Mouse (Mus musculus) A20 (cell line): ENCODE measurements at regions not wholly inside any gene's neighbourhood (a gene's known extent, or its start where the extent isn't known, plus 50 kb on each side); places are given as distances from the start of the nearest gene placed in this dataset.

Source experiments
- DNase-seq: peaks from one replicate; pipeline ENCODE4 v3.0.0-alpha.2; 2011; ENCODE audit warnings: low read depth, low spot score

GRCm38 (mm10) chr11:19456577-19456976 is 437.8 kb upstream of the Meis1 start:
- no peak for DNase-seq

DNA sequence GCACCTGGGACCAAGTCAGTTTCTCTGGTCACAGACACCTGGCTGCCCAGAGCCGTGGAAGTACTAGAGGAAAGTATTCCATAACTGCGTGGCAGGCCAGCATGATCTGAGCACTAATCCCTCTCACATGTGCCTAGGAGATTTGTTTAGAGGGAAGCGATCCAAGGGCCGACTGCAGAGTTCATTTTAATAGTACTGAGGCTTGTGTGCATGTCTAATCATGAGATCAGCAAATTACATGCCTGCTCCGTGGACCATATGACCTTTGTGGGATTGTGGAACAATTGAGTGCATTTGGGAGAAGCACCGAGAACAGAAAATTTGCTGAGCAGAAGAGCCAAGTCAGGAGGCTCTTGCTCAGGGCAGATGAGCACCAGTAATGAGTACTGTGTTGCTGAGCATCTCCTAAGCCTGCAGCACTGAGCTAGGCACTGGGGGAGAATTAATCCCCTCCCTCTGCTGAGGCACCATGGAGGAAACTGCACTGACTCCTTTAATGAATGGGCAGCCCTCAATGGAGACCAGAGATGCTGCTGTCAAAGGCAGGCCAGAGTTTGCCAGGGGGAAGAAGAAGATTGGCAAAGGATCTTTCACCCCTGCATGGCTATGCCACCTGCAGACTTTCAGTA is 445.1 kb upstream of the Meis1 start:
- DNase-seq: no peak

GRCm38 (mm10) chr11:19468373-19468772 is 449.6 kb upstream of the Meis1 start:
- no peak for DNase-seq

DNA sequence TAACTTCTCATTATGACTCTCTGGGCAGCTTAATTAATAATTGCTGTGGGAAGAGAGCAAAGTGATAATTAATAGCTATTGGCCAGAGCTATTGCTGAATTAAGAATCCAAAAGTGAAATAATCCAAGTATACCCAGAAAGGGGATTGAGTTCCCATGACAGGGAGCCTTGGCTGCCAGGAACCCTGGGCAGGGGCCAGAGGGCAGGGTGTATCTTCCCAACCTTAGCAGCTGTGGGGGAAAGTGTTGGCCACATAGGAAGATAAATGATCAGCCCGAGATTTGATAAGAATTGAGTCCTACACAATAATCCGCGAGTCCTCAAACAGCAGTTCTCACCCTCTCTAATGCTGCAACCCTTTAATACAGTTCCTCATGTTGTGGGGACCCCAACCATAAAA is 450.0 kb upstream of the Meis1 start:
- no peak for DNase-seq

- DNase-seq: no peak
Observed at GRCm38 (mm10) chr11:19470648-19471341, 452.0 kb upstream of the Meis1 start.

- no peak for DNase-seq
Observed at GRCm38 (mm10) chr11:19475068-19475786, 448.9 kb upstream of the Spred2 start.

GRCm38 (mm10) chr11:19493089-19493756 is 431.0 kb upstream of the Spred2 start:
- DNase-seq: no peak

GRCm38 (mm10) chr11:19521721-19522120 is 402.5 kb upstream of the Spred2 start:
- DNase-seq: no peak

DNA sequence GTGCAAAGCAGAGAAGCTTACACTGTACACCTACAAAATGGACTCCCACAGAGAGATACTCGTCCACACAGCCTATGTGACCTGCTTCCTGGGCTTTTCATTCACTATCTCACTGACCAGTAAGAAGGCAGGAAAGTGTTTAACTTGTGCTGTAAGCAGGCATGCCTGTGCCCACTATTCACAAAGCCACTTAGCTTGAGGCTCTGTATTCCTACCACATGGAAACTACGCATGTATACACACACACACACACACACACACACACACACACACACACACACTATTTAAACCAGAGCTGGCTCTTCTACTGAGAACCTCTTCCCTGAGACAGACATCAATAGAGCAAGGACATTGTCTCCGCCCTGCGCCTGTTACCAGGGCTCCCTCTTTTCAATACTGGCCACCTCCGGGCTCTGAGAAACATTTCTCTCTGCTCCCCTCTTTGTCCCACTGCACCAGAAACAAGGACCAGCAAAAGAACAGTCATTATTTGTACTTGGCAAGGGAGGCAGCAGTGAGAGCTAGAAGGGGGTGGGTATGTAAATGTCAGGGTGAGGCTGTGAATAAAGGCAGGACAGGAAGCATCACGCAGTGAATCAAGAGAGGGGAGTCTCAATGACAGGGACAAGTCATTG is 400.2 kb upstream of the Spred2 start:
- DNase-seq: no peak

DNA sequence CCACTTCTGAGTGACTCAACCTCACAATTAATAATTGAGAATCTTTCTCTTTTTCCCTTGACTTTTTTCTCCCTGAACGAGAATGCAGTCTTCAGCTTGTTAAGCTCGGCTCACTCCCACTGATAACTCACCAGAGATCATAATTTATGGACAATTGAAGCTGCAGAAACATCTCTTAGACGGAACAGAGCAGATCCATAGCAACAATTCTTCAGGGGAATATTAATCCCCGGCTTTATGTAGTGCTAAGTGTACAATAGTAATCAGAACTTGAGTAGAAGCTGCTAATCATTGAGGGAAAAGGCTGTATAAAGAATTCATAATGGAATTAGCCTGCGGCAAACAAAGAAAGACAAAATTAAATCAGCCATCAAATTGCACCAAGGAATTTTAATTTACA is 395.0 kb upstream of the Spred2 start:
- no peak for DNase-seq

DNA sequence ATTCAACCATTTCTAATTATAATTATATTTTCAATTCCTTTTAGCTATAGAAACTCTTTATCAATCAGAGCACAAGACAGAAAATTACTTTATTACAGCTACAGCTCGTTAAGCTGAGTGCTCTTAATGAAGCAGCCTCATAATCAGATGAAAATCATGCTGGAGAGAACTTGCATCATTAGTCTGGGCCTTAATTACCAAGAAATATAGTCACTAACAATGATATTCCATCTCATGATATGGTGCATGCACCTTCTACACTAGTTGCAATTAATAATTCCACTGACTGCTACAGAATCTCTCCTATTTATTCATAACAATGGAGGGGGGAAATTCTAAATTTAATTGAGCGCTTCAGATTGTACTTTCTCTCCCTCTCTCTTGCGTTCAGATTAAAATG is 393.5 kb upstream of the Spred2 start:
- no peak for DNase-seq

DNA sequence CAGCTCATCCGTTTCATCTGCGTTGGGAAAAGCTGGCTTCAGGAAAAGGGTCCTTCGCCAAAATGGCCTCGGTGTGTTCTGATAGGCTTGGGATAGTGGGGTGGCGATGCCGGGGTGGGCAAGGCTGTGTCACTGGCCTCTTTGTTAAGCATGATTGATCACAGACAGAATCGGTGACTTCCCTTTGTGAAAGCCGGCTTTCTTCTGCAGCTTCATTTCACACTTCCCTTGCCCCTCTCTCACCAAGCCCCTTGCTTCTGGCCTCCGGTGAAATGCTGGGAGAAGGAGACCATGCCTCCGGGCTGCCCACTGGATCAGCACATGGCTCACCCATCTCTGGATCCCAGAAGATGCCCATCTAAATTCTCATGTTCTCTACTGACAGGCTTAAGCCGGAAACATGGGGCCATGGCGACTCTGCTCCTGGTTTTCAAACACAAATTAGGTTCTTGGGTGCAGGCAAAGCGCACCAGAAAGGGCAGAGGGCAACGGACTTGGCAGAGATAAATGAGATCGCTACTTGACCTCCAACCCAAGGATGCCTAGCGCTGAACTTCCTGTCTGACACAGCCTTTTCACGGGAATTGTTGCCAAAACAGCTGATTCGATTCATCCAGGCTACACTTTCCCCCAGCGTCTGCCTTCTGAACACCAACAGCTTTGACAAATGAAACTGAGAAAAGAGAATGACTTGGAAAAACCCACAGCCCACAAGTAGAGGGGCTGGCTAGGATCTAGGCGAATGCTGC is 392.7 kb upstream of the Spred2 start:
- no peak for DNase-seq

- no peak for DNase-seq
Observed at GRCm38 (mm10) chr11:19532867-19533266, 391.3 kb upstream of the Spred2 start.

- DNase-seq: no peak
Observed at GRCm38 (mm10) chr11:19533701-19534100, 390.5 kb upstream of the Spred2 start.

GRCm38 (mm10) chr11:19535215-19535614 is 389.0 kb upstream of the Spred2 start:
- no peak for DNase-seq

- DNase-seq: no peak
Observed at GRCm38 (mm10) chr11:19546226-19546625, 377.9 kb upstream of the Spred2 start.

DNA sequence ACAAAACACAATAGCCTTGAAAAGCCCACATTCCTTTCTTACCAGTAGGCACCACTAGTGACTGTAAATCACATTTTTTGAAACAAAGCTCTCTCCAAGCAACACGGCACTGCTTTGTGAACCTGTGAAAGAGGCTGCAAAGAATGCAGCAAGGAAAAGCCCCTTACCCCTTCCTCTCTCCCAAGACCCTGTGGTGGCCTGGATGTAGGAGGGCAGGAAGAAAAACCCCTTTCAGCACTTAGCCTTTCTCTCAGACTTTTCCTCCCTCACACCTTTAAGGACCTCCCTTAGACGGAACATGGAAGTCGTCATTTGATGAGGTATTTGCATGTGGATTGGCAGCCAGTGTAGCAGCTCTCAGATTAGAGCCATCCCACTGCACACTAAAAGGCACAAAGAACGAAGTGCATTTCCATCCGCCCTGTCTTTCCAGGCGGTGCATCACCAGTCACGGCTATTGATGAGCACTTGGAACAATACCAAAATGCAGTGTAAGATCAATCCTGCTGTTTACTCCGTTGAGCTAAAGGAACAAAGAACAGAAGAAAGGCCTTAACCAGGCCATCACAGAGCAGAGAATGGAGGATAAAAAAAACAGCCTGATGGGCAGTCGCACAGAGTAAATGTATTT is 369.7 kb upstream of the Spred2 start:
- DNase-seq: no peak

DNA sequence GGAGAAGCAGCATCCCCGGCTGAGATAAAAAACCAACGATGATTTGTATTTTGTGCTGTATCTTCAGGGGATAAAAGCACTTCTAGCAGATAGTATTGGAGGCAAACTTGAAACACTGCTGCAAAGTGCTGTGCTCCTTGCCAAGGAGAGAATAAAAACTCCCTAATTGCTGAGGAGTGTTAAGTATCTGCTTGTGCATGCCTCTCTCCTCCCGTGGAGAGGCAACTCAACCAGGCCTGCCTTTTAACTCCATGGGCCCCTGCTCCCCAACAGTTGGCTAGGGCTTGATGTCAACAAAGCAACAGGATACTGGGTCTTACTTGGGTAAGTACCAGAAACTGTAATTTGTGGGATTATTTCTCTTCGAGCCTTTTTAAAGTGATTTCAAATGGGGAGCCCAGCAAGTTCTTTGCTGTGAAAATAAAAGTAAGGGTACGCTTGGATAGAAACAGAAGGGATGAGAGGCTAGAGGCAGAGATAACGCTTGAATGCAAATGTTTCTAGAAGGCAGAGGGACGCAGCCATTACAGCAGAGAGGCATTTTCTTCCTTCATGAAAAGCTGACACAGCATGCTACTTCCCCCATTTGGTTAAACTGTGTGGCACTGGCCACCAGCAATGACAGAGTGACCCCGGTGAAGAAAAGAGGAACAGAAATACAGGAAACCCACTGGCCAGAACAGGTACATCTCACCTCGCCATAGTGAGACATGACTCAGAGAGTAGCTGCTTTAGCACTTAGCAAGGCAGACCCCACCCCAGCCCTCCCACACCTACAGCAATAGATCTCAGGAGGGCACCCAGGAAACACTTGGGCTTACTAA is 369.0 kb upstream of the Spred2 start:
- no peak for DNase-seq

DNA sequence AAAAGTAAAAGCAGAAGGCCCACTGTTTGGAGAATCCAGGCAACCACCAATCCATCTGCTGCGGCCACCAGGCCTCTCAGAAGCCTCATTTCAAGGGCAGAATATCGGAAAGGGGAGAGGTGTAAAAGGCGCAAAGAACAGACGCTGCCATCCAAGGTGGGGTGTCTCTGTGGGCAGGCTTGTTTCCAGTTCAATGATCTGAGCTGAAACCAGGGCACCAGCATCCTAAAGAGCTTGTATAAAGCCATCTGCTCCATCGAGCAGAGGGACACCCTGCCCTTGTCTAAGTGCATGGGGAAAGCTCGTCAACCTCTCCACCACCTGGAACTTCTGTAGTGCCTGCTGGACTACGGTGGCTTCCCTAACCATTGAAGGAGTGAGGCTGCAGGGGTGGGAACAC is 363.7 kb upstream of the Spred2 start:
- DNase-seq: no peak

DNA sequence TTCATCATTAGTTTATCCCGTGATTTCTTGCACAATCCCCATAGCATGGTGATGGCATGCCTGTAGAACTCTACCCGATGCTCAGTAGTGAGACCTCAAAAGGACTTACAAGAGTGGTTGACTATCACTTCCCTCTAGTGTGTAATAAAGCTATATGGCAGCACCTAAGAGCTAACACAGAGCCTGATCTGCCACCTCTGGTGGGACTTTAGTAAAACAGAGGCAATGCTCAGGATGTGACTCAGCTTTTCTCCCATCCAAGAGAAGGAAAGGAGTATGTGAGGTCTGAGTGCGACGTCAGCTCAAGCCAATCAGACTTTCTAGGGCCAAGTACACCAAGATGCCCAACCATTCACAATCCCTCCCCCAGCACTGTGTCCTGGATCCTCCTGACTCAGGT is 361.5 kb upstream of the Spred2 start:
- no peak for DNase-seq
